Mouse (Mus musculus) urinary bladder, adult 18-20 months (tissue): ENCODE results near the gene Mapt.

ENCODE experiments used
- DNase-seq, 2 experiments: peaks; one replicate each; pipeline ENCODE4 v3.0.0; 2022; ENCODE audit warnings: low spot score in 2 of 2, mixed read lengths in 2 of 2

The Mapt gene

GRCm38 (mm10) chr11:104272352-104272751 lies 41.2 kb downstream of the Mapt start:
- no peak for DNase-seq

GRCm38 (mm10) chr11:104275765-104276164 lies 44.6 kb downstream of the Mapt start:
- no peak for DNase-seq

GRCm38 (mm10) chr11:104278222-104278621 lies 47.0 kb downstream of the Mapt start:
- DNase-seq: peak in 1 of 2 experiments; percentile 30

- no peak for DNase-seq
Observed at GRCm38 (mm10) chr11:104279049-104279448, 47.9 kb downstream of the Mapt start.

GRCm38 (mm10) chr11:104279538-104279937 lies 48.3 kb downstream of the Mapt start:
- DNase-seq: no peak

GRCm38 (mm10) chr11:104281501-104281900 lies 50.3 kb downstream of the Mapt start:
- DNase-seq: no peak

GRCm38 (mm10) chr11:104287113-104287512 lies 55.9 kb downstream of the Mapt start:
- DNase-seq: no peak

- no peak for DNase-seq
Observed at GRCm38 (mm10) chr11:104288835-104289198, 57.6 kb downstream of the Mapt start.

GRCm38 (mm10) chr11:104289199-104290031 lies 58.2 kb downstream of the Mapt start:
- peak in 1 of 2 experiments; percentile 49 for DNase-seq

GRCm38 (mm10) chr11:104292443-104293220 lies 61.4 kb downstream of the Mapt start:
- no peak for DNase-seq

GRCm38 (mm10) chr11:104293241-104293640 lies 62.1 kb downstream of the Mapt start:
- no peak for DNase-seq

- no peak for DNase-seq
Observed at GRCm38 (mm10) chr11:104295145-104295544, 64.0 kb downstream of the Mapt start.

GRCm38 (mm10) chr11:104295656-104296055 lies 64.5 kb downstream of the Mapt start:
- no peak for DNase-seq

GRCm38 (mm10) chr11:104297671-104298070 lies 66.5 kb downstream of the Mapt start:
- no peak for DNase-seq

- no peak for DNase-seq
Observed at GRCm38 (mm10) chr11:104302628-104303027, 71.4 kb downstream of the Mapt start.

GRCm38 (mm10) chr11:104303088-104303960 lies 72.1 kb downstream of the Mapt start:
- DNase-seq: no peak

- DNase-seq: no peak
Observed at GRCm38 (mm10) chr11:104305711-104306110, 74.5 kb downstream of the Mapt start.

GRCm38 (mm10) chr11:104306483-104306882 lies 75.3 kb downstream of the Mapt start:
- no peak for DNase-seq

- DNase-seq: no peak
Observed at GRCm38 (mm10) chr11:104307136-104307535, 75.9 kb downstream of the Mapt start.

GRCm38 (mm10) chr11:104309377-104310225 lies 78.4 kb downstream of the Mapt start:
- DNase-seq: no peak
